Mouse (Mus musculus) liver, postnatal 0 days (tissue): ENCODE results near the gene Slc25a27.

ENCODE experiments used
- CTCF ChIP-seq: sonication (generic); IDR thresholded peaks from 2 replicates; pipeline ENCODE4 v1.5.1; 2016; ENCODE audit warnings: antibody characterized with exemption, low read depth
- EP300 ChIP-seq: IDR thresholded peaks from 2 replicates; pipeline ENCODE4 v1.6.1; 2016; ENCODE audit warnings: antibody characterized with exemption, low read depth, mild to moderate bottlenecking

DNA sequence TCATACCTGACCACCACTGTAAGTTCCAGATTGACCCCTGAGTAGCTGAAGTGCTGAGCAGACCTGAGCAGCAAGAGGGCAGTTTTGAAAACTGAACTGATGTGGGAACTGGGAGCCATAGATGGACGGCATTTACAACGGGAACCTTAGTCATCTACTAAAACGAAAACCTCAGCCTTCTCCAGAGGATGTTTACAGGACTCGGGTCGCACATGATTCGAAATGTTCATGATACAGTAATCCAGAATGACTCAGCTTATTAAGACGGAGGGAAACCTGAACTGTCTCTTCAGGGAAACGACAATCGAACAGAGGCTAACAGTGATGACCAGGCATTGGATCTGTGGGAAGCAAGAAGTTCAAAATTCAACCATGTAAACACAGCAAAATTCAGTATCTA is 47.9 kb downstream of the Slc25a27 start:
- TF ChIP-seq CTCF (no peak), EP300 (no peak)
